Mouse (Mus musculus): ENCODE measurements at regions not wholly inside any gene's neighbourhood (a gene's known extent, or its start where the extent isn't known, plus 50 kb on each side); places are given as distances from the start of the nearest gene placed in this dataset.
"Not testable (repeated sequence)": the region's sequence is repeated elsewhere in the genome, so short reads cannot be mapped to it uniquely, and the experiment has no call there.

GRCm38 (mm10) chr9:32939626-32940025, 303.6 kb downstream of the Ets1 start:
- no peak for ATAC-seq (ENCODE audit: insufficient number of reproducible peaks, low FRiP score, low TSS enrichment)

GRCm38 (mm10) chr9:32940111-32940813, 304.2 kb downstream of the Ets1 start:
- 0 out of 2 replicates have a peak, but pooled peaks have one; percentile 15 for ATAC-seq (ENCODE audit: insufficient number of reproducible peaks, low FRiP score, low TSS enrichment)

GRCm38 (mm10) chr9:32940919-32941767, 305.1 kb downstream of the Ets1 start:
- no peak for ATAC-seq (ENCODE audit: insufficient number of reproducible peaks, low FRiP score, low TSS enrichment)

- ATAC-seq (ENCODE audit: insufficient number of reproducible peaks, low FRiP score, low TSS enrichment) = no peak
These were observed 305.7 kb downstream of the Ets1 start for GRCm38 (mm10) chr9:32941768-32942030.

GRCm38 (mm10) chr9:32947221-32947620, 311.2 kb downstream of the Ets1 start:
- no peak for ATAC-seq (ENCODE audit: insufficient number of reproducible peaks, low FRiP score, low TSS enrichment)

- no peak for ATAC-seq (ENCODE audit: insufficient number of reproducible peaks, low FRiP score, low TSS enrichment)
These were observed 313.0 kb downstream of the Ets1 start for GRCm38 (mm10) chr9:32949036-32949435.

GRCm38 (mm10) chr9:32958716-32959115, 322.7 kb downstream of the Ets1 start:
- no peak for ATAC-seq (ENCODE audit: insufficient number of reproducible peaks, low FRiP score, low TSS enrichment)

GRCm38 (mm10) chr9:32959468-32959867, 323.4 kb downstream of the Ets1 start:
- not testable (repeated sequence) for ATAC-seq (ENCODE audit: insufficient number of reproducible peaks, low FRiP score, low TSS enrichment)

GRCm38 (mm10) chr9:32962679-32963205, 326.7 kb downstream of the Ets1 start:
- ATAC-seq (ENCODE audit: insufficient number of reproducible peaks, low FRiP score, low TSS enrichment) = no peak

- ATAC-seq (ENCODE audit: insufficient number of reproducible peaks, low FRiP score, low TSS enrichment) = no peak
These were observed 332.4 kb downstream of the Ets1 start for GRCm38 (mm10) chr9:32968446-32968845.

GRCm38 (mm10) chr9:32971421-32971820, 335.4 kb downstream of the Ets1 start:
- no peak for ATAC-seq (ENCODE audit: insufficient number of reproducible peaks, low FRiP score, low TSS enrichment)

- ATAC-seq (ENCODE audit: insufficient number of reproducible peaks, low FRiP score, low TSS enrichment) = no peak
These were observed 335.9 kb downstream of the Ets1 start for GRCm38 (mm10) chr9:32971926-32972325.

GRCm38 (mm10) chr9:32972431-32973052, 336.5 kb downstream of the Ets1 start:
- ATAC-seq (ENCODE audit: insufficient number of reproducible peaks, low FRiP score, low TSS enrichment) = no peak

GRCm38 (mm10) chr9:32977732-32978131, 341.7 kb downstream of the Ets1 start:
- ATAC-seq (ENCODE audit: insufficient number of reproducible peaks, low FRiP score, low TSS enrichment) = no peak

- no peak for ATAC-seq (ENCODE audit: insufficient number of reproducible peaks, low FRiP score, low TSS enrichment)
These were observed 344.8 kb downstream of the Ets1 start for GRCm38 (mm10) chr9:32980846-32981245.

GRCm38 (mm10) chr9:32983182-32983581, 347.2 kb downstream of the Ets1 start:
- ATAC-seq (ENCODE audit: insufficient number of reproducible peaks, low FRiP score, low TSS enrichment) = no peak

- ATAC-seq (ENCODE audit: insufficient number of reproducible peaks, low FRiP score, low TSS enrichment) = no peak
These were observed 351.0 kb downstream of the Ets1 start for GRCm38 (mm10) chr9:32986836-32987673.

- ATAC-seq (ENCODE audit: insufficient number of reproducible peaks, low FRiP score, low TSS enrichment) = no peak
These were observed 353.0 kb downstream of the Ets1 start for GRCm38 (mm10) chr9:32989006-32989405.

- ATAC-seq (ENCODE audit: insufficient number of reproducible peaks, low FRiP score, low TSS enrichment) = no peak
These were observed 362.3 kb downstream of the Ets1 start for GRCm38 (mm10) chr9:32998323-32998722.

- ATAC-seq (ENCODE audit: insufficient number of reproducible peaks, low FRiP score, low TSS enrichment) = no peak
These were observed 364.7 kb downstream of the Ets1 start for GRCm38 (mm10) chr9:33000691-33001164.
